Mouse (Mus musculus) left cerebral cortex, postnatal 10 days (tissue): ENCODE results near the gene Trnt1. TPM values are rescaled to one million over a fixed set of nuclear protein-coding genes. Genes with fewer than 3 reads are reported as not detected.

Experiments used
- DNase-seq, 2 experiments: peaks; one replicate each; pipeline ENCODE4 v3.0.0; 2021 to 2022; ENCODE audit warnings: low spot score in 2 of 2, mixed read lengths in 1 of 2; ENCODE audit errors: extremely low spot score in 1 of 2
- intact Hi-C: fragments of 180-260 bp; cut with DNase I; formaldehyde crosslinking; loops from one replicate; pipeline ENCODE4 v1.15.1; 2025
- total RNA-seq, 2 experiments: library from RNA; stranded (reverse); gene quantifications; 2 replicates each; pipeline ENCODE4 v1.2.3; 2021

Trnt1 gene
- 10 to 100 TPM; 57.8 to 64.2 TPM for total RNA-seq

GRCm38 (mm10) chr6:106768640-106769289 is at the start of gene Trnt1:
TSS of gene Trnt1 (plus strand) at chr6:106769120.
- intact Hi-C loops, result no loop called here
- DNase-seq, result peak; percentile 96 to 99

- intact Hi-C loops, result no loop called here
- no peak for DNase-seq
Observed at GRCm38 (mm10) chr6:106725642-106726041, 43.3 kb upstream of the Trnt1 start.

DNA sequence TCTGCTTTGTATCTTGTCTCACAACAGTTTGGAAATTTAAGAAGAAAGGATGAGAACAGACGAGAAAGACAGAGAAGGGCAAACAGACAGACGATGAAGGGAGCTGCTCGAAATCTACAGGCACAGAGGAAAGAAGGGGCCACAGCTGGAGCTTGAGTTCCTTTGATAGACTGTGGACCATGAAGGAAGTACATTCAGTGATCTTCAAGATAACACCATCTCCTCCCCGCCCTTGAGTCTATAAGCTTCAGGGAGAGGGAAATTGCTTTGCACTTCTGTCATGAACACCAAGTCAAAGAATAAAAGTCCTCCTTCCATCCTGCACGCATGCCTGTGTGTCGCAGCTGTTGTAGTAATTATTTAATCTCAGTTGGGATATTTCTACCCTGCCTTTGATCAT is 42.8 kb upstream of the Trnt1 start:
- DNase-seq, result no peak
- intact Hi-C loops, result no loop called here

GRCm38 (mm10) chr6:106727703-106728102 is 41.2 kb upstream of the Trnt1 start:
- intact Hi-C loops, result no loop called here
- no peak for DNase-seq

DNA sequence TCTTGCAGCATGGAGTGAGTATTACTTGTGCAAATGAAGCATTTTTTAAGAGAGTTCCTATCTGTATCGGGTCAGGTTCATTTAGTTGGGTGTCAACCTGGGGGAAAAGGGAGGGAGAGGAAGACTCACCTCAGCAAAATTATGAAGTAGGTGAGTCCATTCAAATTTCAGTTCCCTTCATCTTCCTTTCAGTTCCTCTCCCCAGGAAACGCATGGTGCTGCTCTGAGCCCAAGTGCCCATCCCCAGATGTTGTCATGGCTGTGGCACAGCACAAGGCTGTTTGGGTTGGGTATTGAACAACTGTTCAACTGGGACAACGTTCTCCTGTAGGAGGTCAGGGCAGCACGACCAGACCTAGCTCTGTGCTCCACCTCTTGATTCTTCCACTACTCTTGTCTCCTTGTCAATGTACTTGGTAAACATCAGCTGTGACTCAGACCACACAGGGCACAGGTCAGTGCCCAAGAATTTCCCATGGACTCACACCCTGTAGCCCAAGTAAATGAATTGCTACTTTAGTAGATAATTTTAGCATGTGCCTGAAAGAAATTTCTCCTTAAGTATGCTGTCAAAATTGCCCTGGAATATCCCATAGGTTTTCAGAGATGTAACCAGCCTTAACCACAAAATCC is 39.1 kb upstream of the Trnt1 start:
- intact Hi-C loops, result no loop called here
- no peak for DNase-seq

- intact Hi-C loops, result no loop called here
- DNase-seq, result no peak
Observed at GRCm38 (mm10) chr6:106732563-106732962, 36.4 kb upstream of the Trnt1 start.

GRCm38 (mm10) chr6:106738229-106738628 is 30.7 kb upstream of the Trnt1 start:
- DNase-seq, result no peak
- intact Hi-C loops, result no loop called here

DNA sequence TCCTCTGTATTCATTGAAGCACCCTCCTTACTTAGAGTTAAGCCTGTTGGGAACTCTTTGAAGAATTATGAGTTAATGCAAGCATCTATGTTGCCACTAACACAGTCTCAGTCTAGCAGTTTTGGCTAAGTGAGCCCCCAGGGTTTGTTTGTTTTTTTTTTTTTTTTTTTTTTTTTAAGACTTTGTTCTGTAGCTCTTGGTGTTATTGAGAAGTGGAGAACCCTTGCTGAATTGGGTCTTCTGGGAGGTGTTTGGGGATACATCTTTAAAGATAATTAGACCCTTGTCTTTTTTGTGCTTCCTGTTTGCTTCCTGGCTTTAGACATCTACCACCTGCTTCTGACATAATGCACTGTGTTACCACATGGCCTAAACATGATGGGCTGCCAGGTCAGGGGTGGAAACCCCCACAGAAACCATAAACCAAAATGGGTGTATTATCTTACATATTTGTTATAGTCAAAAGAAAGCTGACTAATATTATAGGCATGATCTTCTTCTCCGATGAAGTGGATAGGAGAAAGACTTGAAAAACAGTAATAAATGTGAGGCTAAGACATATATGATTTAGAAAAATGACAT is 28.6 kb upstream of the Trnt1 start:
- intact Hi-C loops, result no loop called here
- DNase-seq, result no peak

GRCm38 (mm10) chr6:106743556-106744233 is 25.2 kb upstream of the Trnt1 start:
- intact Hi-C loops, result no loop called here
- DNase-seq, result no peak

- DNase-seq, result no peak
- intact Hi-C loops, result no loop called here
Observed at GRCm38 (mm10) chr6:106745673-106746394, 23.1 kb upstream of the Trnt1 start.

DNA sequence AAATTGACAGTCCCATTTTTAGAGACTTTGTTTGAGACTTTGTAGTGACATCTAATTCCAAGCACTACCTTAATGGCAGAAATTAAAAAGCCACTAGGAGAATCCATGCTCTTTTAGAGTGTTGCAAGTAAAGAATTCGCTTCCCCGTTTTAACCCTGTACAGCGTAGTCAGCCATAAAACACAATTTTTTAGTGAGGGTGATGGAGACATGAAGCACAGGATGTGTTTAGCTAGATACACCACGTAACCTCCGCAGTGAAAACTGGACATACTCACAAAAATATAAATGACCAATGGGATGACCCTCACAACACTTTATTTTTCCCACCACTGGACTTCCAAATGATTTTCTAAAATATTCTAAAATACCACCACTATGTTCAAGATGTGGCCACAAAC is 21.7 kb upstream of the Trnt1 start:
- DNase-seq, result no peak
- intact Hi-C loops, result no loop called here

- intact Hi-C loops, result no loop called here
- no peak for DNase-seq
Observed at GRCm38 (mm10) chr6:106747804-106748203, 21.1 kb upstream of the Trnt1 start.

DNA sequence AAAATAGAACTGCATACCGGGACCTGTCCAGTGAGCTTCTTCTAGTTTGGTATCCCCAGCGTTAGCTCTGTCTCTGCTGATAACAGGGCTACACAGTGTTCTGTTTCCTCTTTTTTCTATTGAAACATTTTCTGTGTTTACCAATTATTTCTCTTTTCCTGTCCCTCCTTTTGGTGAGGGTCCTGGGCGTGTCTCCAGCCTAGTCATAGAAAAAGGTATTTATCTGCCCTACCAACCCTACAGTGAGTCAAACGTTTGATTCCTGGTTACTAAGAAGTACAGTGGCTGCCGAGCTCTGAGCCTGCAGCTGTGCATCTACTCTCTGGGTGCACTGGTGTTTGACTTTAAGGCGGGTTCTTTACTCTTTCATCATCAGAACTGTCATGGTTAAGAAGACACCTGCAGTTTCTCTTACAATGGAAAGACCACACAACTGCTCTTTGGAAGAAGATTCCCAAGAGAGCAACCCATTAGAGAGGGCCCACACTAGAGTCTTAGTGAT is 20.0 kb upstream of the Trnt1 start, which contains the start of gene Il5ra:
TSS of gene Il5ra (minus strand) at position 151 of the 502 bp plus-strand sequence.
- DNase-seq, result no peak
- intact Hi-C loops, result no loop called here

DNA sequence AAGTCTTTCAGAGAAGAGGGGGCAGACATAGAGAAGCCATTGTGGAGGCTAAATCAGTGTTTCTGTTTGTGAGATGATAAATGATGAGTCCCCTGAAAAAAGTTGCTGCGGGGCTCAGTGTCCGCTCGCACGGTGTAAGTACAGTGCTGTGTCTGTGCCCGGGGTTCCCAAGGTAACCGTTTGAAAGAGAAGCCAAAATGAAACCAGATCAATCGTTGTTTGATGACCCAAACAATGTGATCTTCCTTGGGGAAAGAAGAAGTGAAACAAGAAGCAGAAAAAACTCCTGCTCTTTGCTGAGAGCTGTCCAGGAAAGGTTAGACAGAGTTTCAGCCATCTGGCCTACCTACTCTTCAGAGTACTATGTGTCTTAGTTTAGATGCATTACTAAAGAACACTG is 18.6 kb upstream of the Trnt1 start:
- no peak for DNase-seq
- intact Hi-C loops, result no loop called here

- no peak for DNase-seq
- intact Hi-C loops, result no loop called here
Observed at GRCm38 (mm10) chr6:106758299-106758698, 10.6 kb upstream of the Trnt1 start.

DNA sequence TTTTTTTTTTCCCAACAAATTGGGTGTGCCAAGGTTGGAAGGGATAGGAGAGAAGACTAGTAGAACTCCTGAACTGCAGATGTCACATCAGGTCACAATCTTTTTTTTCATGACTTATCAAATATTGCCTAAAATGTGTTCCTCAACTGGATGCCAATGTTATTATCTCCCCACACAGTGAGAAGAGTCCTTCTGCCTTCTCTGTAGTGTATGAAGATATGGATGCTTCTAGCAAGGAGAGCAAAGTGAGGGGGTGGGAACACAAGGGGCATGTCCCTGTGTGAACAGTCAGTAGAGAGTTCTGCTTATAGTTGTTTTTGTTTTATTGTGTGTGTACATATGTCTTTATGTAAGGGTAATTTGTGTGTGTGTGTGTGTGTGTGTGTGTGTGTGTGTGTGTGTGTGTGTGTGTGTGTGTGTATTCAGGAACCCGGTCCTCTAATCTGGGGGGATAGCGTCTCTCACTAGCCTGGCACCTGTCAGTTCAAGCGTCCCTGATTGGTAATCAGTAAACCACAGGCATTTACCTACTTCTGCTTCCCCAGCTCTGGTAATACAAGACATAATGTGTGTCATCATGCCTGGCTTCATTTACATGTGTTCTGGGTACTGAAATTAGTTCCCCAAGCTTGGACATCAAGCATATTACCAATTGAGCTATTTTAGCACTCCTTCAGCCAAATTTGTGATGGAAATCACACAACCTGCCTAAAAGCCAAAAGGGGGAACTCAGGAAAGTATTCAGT is 8.3 kb upstream of the Trnt1 start:
- intact Hi-C loops, result no loop called here
- no peak for DNase-seq

GRCm38 (mm10) chr6:106761486-106761885 is 7.4 kb upstream of the Trnt1 start:
- DNase-seq, result no peak
- intact Hi-C loops, result no loop called here

DNA sequence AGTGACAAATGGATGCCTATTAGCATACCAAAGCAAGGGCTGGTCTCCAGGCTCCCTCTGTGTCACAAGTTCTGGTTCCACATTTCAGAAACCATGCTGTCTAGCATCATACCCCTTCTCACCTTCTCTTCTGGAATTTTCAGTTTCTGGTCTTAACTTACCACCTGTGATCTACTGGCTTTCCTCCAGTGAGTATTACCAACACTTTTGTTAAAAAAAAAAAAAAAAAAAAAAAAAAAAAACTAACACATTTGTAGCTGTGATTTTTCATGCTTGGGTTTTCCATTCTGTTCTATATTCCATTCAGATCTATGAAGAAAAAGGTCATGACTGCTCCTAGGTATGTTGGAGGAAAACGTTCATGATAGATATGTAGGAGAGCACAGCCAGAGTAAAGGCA is 3.0 kb upstream of the Trnt1 start:
- intact Hi-C loops, result no loop called here
- no peak for DNase-seq
